Mouse (Mus musculus) cerebellum, adult 8-10 months (tissue): ENCODE measurements at regions not wholly inside any gene's neighbourhood (a gene's known extent, or its start where the extent isn't known, plus 50 kb on each side); places are given as distances from the start of the nearest gene placed in this dataset.
"Not testable (repeated sequence)": the region's sequence is repeated elsewhere in the genome, so short reads cannot be mapped to it uniquely, and the experiment has no call there.

Experiments used
- DNase-seq: peaks from one replicate; pipeline ENCODE4 v3.0.0; 2022

- not testable (repeated sequence) for DNase-seq
Observed at GRCm38 (mm10) chr15:11461575-11461974, 62.1 kb upstream of the Tars start.

GRCm38 (mm10) chr15:11459306-11459705, 59.8 kb upstream of the Tars start:
- DNase-seq, result no peak

- DNase-seq, result no peak
Observed at GRCm38 (mm10) chr15:11457278-11457677, 57.8 kb upstream of the Tars start.

GRCm38 (mm10) chr15:11455982-11456381, 56.5 kb upstream of the Tars start:
- no peak for DNase-seq

GRCm38 (mm10) chr15:11455366-11455785, 55.9 kb upstream of the Tars start:
- DNase-seq, result no peak

- no peak for DNase-seq
Observed at GRCm38 (mm10) chr15:11453997-11454396, 54.5 kb upstream of the Tars start.

GRCm38 (mm10) chr15:11451635-11452034, 52.2 kb upstream of the Tars start:
- no peak for DNase-seq
